In the genomic region with DNA sequence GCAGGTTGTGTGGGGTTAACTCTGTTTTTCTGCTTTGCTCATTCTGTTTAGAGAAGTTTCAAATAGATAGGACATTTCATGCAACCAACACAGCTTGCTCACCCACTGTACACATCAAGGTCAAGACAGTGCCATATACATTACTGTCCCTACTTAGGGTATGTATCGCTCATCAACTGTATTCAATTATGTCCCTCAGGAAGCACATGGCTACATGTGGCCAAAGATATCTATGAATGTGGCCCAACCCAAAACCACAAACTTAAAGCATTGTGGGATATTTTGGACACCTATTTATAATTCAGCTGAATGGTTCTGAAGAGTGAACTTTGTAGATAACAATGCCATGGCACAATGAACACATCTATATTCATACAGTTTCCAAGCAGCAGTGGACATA, we compare ENCODE assay signal across 33 mouse cellular contexts. TPM values are rescaled to one million over a fixed set of nuclear protein-coding genes. Genes with fewer than 3 reads are reported as not detected.
DNase-seq lines count a peak whose midpoint lies in the region; ATAC-seq and TF ChIP-seq lines count a peak whose summit lies in the region.
"Had no signal": no experiment of that assay in that cellular context is flagged by ENCODE, and none has a peak within 500 bp of the region (broad histone marks: within the 10 kb centered on the region; RNA-seq: fewer than 3 reads in every experiment).

No protein-coding gene starts in this region.

- H3K27ac ChIP-seq in MEL (ENCODE audit: control insufficient read depth, low read depth, low read length) = no peak overlapping the region
- no peak overlapping the region for H3K27ac ChIP-seq in hindbrain, embryonic 13.5 days
- H3K27ac ChIP-seq in left cerebral cortex, adult 2 months = no peak overlapping the region
- H3K27ac ChIP-seq: embryonic facial prominence, embryonic 10.5 days; embryonic facial prominence, embryonic 12.5 days; forebrain, embryonic 13.5 days; forebrain, embryonic 15.5 days had no signal

- no peak overlapping the region for H3K4me2 ChIP-seq in hindbrain, embryonic 13.5 days
- H3K4me2 ChIP-seq: embryonic facial prominence, embryonic 12.5 days; forebrain, embryonic 13.5 days; forebrain, embryonic 15.5 days had no signal

- H3K36me3 ChIP-seq in megakaryocyte, embryonic 14.5 days (replicated peaks; ENCODE audit: low read length) = no peaks in the 10 kb centered on the region
- no peaks in the 10 kb centered on the region for H3K36me3 ChIP-seq in MEL (ENCODE audit: control insufficient read depth in 1 of 2, insufficient read depth in 2 of 2, low read length in 2 of 2)
- H3K36me3 ChIP-seq in hindbrain, embryonic 13.5 days = no peaks in the 10 kb centered on the region
- H3K36me3 ChIP-seq: embryonic facial prominence, embryonic 10.5 days; embryonic facial prominence, embryonic 12.5 days; forebrain, embryonic 15.5 days; G1E had no signal

- TF ChIP-seq CTCF in MEL (IDR thresholded peaks at IDR 0.05 in 2 of 3, conservative IDR thresholded peaks at IDR 0.05 in 1 of 3; ENCODE audit: control insufficient read depth in 1 of 3, insufficient read depth in 1 of 3, low read depth in 2 of 3, low read length in 3 of 3, poor library complexity in 1 of 3, severe bottlenecking in 1 of 3) = no peak
- TF ChIP-seq CTCF in left cerebral cortex, adult 2 months (IDR thresholded peaks at IDR 0.05) = no peak

- no peaks in the 10 kb centered on the region for H3K9me3 ChIP-seq in megakaryocyte, embryonic 14.5 days
- no peaks in the 10 kb centered on the region for H3K9me3 ChIP-seq in MEL (replicated peaks; ENCODE audit: insufficient read depth, low read length)
- no peaks in the 10 kb centered on the region for H3K9me3 ChIP-seq in hindbrain, embryonic 13.5 days
- H3K9me3 ChIP-seq: embryonic facial prominence, embryonic 10.5 days; embryonic facial prominence, embryonic 12.5 days; forebrain, embryonic 13.5 days; forebrain, embryonic 15.5 days; G1E had no signal

- no peak for ATAC-seq in megakaryocyte, adult 5-6 weeks (ENCODE audit: poor library complexity, severe bottlenecking)
- peak; percentile 88 for ATAC-seq in common myeloid progenitor, adult 5-6 weeks (replicated peaks; ENCODE audit: low read depth, poor library complexity, severe bottlenecking)
- peak; percentile 71 for ATAC-seq in megakaryocyte-erythroid progenitor cell, adult 5-6 weeks (replicated peaks; ENCODE audit: low FRiP score, low TSS enrichment, poor library complexity, severe bottlenecking)
- no peak for ATAC-seq in hindbrain, embryonic 13.5 days (ENCODE audit: low FRiP score)
- ATAC-seq: activated CD4-positive, CD25-positive, alpha-beta regulatory T cell, adult 4 months; CD4-positive, CD25-positive, alpha-beta regulatory T cell, adult 4 months; forebrain, embryonic 13.5 days; forebrain, embryonic 15.5 days; forebrain, postnatal 0 days; Patski had no signal

- H3K4me3 ChIP-seq in megakaryocyte, embryonic 14.5 days (replicated peaks) = peak overlapping the region; percentile 10
- no peak overlapping the region for H3K4me3 ChIP-seq in MEL (ENCODE audit: control insufficient read depth in 1 of 2, insufficient read depth in 1 of 2, low read depth in 2 of 2, low read length in 2 of 2)
- no peak overlapping the region for H3K4me3 ChIP-seq in hindbrain, embryonic 13.5 days
- H3K4me3 ChIP-seq in left cerebral cortex, adult 2 months = no peak overlapping the region
- H3K4me3 ChIP-seq: embryonic facial prominence, embryonic 10.5 days; embryonic facial prominence, embryonic 12.5 days; forebrain, embryonic 13.5 days; forebrain, embryonic 15.5 days had no signal

- no peak for TF ChIP-seq RAD21 in MEL (IDR thresholded peaks at IDR 0.05; ENCODE audit: low read depth, low read length)

- peaks cover 20% of the 10 kb centered on the region for H3K27me3 ChIP-seq in megakaryocyte, embryonic 14.5 days (replicated peaks)
- no peaks in the 10 kb centered on the region for H3K27me3 ChIP-seq in MEL (ENCODE audit: control insufficient read depth in 1 of 2, insufficient read depth in 2 of 2, low read length in 2 of 2)
- no peaks in the 10 kb centered on the region for H3K27me3 ChIP-seq in hindbrain, embryonic 13.5 days
- H3K27me3 ChIP-seq: CH12.LX; embryonic facial prominence, embryonic 12.5 days; forebrain, embryonic 13.5 days; forebrain, embryonic 15.5 days had no signal

- intact Hi-C loops in left cerebral cortex, adult 2 months (cut with DNase I) = no loop called here

- no peak overlapping the region for H3K9ac ChIP-seq in MEL (ENCODE audit: control insufficient read depth, low read depth, low read length, poor library complexity, severe bottlenecking)
- H3K9ac ChIP-seq in hindbrain, embryonic 13.5 days = no peak overlapping the region
- H3K9ac ChIP-seq: embryonic facial prominence, embryonic 12.5 days; forebrain, embryonic 13.5 days; forebrain, embryonic 15.5 days; forebrain, postnatal 0 days had no signal

- peaks cover 27% of the 10 kb centered on the region for H3K4me1 ChIP-seq in megakaryocyte, embryonic 14.5 days
- H3K4me1 ChIP-seq in MEL (ENCODE audit: control insufficient read depth in 1 of 2, insufficient read depth in 2 of 2, low read length in 2 of 2) = no peaks in the 10 kb centered on the region
- H3K4me1 ChIP-seq in hindbrain, embryonic 13.5 days (replicated peaks) = no peaks in the 10 kb centered on the region
- H3K4me1 ChIP-seq: embryonic facial prominence, embryonic 10.5 days; embryonic facial prominence, embryonic 12.5 days; forebrain, embryonic 13.5 days; forebrain, embryonic 15.5 days had no signal

- H3K79me2 ChIP-seq in MEL (ENCODE audit: control insufficient read depth, insufficient read depth, low read length, poor library complexity) = no peaks in the 10 kb centered on the region

- no peak for TF ChIP-seq EP300 in MEL (IDR thresholded peaks at IDR 0.05; ENCODE audit: low read depth in 1 of 2, low read length in 2 of 2)

- peak; percentile 1 for DNase-seq in MEL (ENCODE audit: low read depth, low spot score)
- no peak for DNase-seq in layer of hippocampus, postnatal 25 days (ENCODE audit: extremely low spot score in 1 of 2, low spot score in 1 of 2)
- no peak for DNase-seq in left cerebral cortex, adult 2 months (ENCODE audit: extremely low spot score in 1 of 2, low spot score in 2 of 2)
- DNase-seq: adrenal gland, adult 8-10 months; adrenal gland, postnatal 25 days; B cell, adult 2 months; cerebellum, adult 11 months; cerebellum, adult 18-20 months; cerebellum, adult 8-10 months; cerebellum, adult 9-11 months; cerebellum, postnatal 14 days; cerebellum, postnatal 36 days; forebrain, postnatal 0 days had no signal

- no peak for TF ChIP-seq POLR2A in MEL (IDR thresholded peaks at IDR 0.05; ENCODE audit: control insufficient read depth in 1 of 2, insufficient read depth in 1 of 2, low read depth in 1 of 2, low read length in 2 of 2, poor library complexity in 1 of 2)

- WGBS in hindbrain, embryonic 13.5 days = 89% methylated on average over 1 of the region's 1 CpGs

TF ChIP-seq in MEL, 35 proteins besides CTCF, POLR2A, EP300 and RAD21:
- no peak for TF ChIP-seq UBTF (IDR thresholded peaks at IDR 0.05; ENCODE audit: borderline replicate concordance, insufficient read depth, low read depth, low read length)
- no peak for TF ChIP-seq CHD1 (IDR thresholded peaks at IDR 0.05; ENCODE audit: low read depth, low read length)
- TF ChIP-seq TCF12 (IDR thresholded peaks at IDR 0.05; ENCODE audit: low read depth, low read length) = no peak
- TF ChIP-seq RCOR1 (IDR thresholded peaks at IDR 0.05; ENCODE audit: low read depth, low read length) = no peak
- no peak for TF ChIP-seq POLR2AphosphoS5 (IDR thresholded peaks at IDR 0.05; ENCODE audit: borderline replicate concordance, low read depth, low read length)
- no peak for TF ChIP-seq MYC (IDR thresholded peaks at IDR 0.05; ENCODE audit: low read depth, low read length)

RNA-seq across cellular contexts. Expression of a gene that starts 36.9 kb away (rescaled TPM):
- not detected in 2 replicates for polyA plus RNA-seq in megakaryocyte, embryonic 14.5 days (2012; ENCODE audit: insufficient read depth, low replicate concordance)
- total RNA-seq in megakaryocyte, adult 5-6 weeks (2015) = not detected in 2 replicates
- total RNA-seq in megakaryocyte, adult 5-6 weeks (2017) = not detected in 2 replicates
- not detected in 2 replicates for total RNA-seq in MEL (2012; rRNA removed)
- not detected for polyA plus RNA-seq in MEL (2012; ENCODE audit: insufficient read depth in 1 of 2, insufficient read length in 2 of 2, low read depth in 1 of 2, low replicate concordance in 2 of 2, missing spikeins in 1 of 2)
- total RNA-seq in common myeloid progenitor, adult 5-6 weeks (2017) = 1.2 TPM in 1 of 2 replicates, not detected in the other
- total RNA-seq in megakaryocyte-erythroid progenitor cell, adult 5-6 weeks (2014; fragmentation: Nextera tagmentation) = not detected in 2 replicates
- total RNA-seq in megakaryocyte-erythroid progenitor cell, adult 5-6 weeks (2017) = not detected in 2 replicates
- not detected for total RNA-seq in layer of hippocampus, postnatal 25 days (2021)
- polyA plus RNA-seq in hindbrain, embryonic 13.5 days (2015; fragmentation: Nextera tagmentation; extraction: Ambion mirVana) = not detected in 2 replicates
- not detected for total RNA-seq in left cerebral cortex, adult 2 months (2021)
- total RNA-seq: adrenal gland, adult 18-20 months; adrenal gland, adult 8-10 months; adrenal gland, postnatal 25 days; adrenal gland, postnatal 4 days; CH12.LX; forebrain, postnatal 0 days; G1E had no signal
- polyA plus RNA-seq: activated CD4-positive, CD25-positive, alpha-beta regulatory T cell, adult 4 months; brain, embryonic 14.5 days; CD4-positive, CD25-positive, alpha-beta regulatory T cell, adult 4 months; cortical plate, adult 2 months; embryonic facial prominence, embryonic 10.5 days; embryonic facial prominence, embryonic 12.5 days; embryonic facial prominence, embryonic 14.5 days; forebrain, embryonic 11.5 days; forebrain, embryonic 13.5 days; forebrain, embryonic 15.5 days; forebrain, postnatal 0 days; G1E; Patski had no signal

RNA-seq across cellular contexts. Expression of a gene that starts 53.7 kb away (rescaled TPM):
- polyA plus RNA-seq in megakaryocyte, embryonic 14.5 days (2012; ENCODE audit: insufficient read depth, low replicate concordance) = not detected in 2 replicates
- not detected in 2 replicates for total RNA-seq in megakaryocyte, adult 5-6 weeks (2015)
- not detected in 2 replicates for total RNA-seq in megakaryocyte, adult 5-6 weeks (2017)
- not detected in 2 replicates for total RNA-seq in MEL (2012; rRNA removed)
- under 1 TPM in 1 of 2 experiments, not detected in 1; 0.01 TPM for polyA plus RNA-seq in MEL (2012; ENCODE audit: insufficient read depth in 1 of 2, insufficient read length in 2 of 2, low read depth in 1 of 2, low replicate concordance in 2 of 2, missing spikeins in 1 of 2)
- total RNA-seq in common myeloid progenitor, adult 5-6 weeks (2017) = not detected in 2 replicates
- not detected in 2 replicates for total RNA-seq in megakaryocyte-erythroid progenitor cell, adult 5-6 weeks (2014; fragmentation: Nextera tagmentation)
- not detected in 2 replicates for total RNA-seq in megakaryocyte-erythroid progenitor cell, adult 5-6 weeks (2017)
- 1 to 10 TPM; 1.9 to 3.7 TPM for total RNA-seq in layer of hippocampus, postnatal 25 days (2021)
- polyA plus RNA-seq in hindbrain, embryonic 13.5 days (2015; fragmentation: Nextera tagmentation; extraction: Ambion mirVana) = not detected in 2 replicates
- total RNA-seq in left cerebral cortex, adult 2 months (2021) = not detected
- total RNA-seq: CH12.LX had no signal
- polyA plus RNA-seq: activated CD4-positive, CD25-positive, alpha-beta regulatory T cell, adult 4 months; CD4-positive, CD25-positive, alpha-beta regulatory T cell, adult 4 months; embryonic facial prominence, embryonic 10.5 days; embryonic facial prominence, embryonic 12.5 days; embryonic facial prominence, embryonic 14.5 days; forebrain, embryonic 11.5 days; forebrain, embryonic 13.5 days; forebrain, embryonic 15.5 days; forebrain, postnatal 0 days; G1E; Patski had no signal

Comparison
In these comparisons a context has a peak if more than half of its experiments do, and no peak if none do; other contexts are left out.
1. ATAC-seq: peak in common myeloid progenitor, adult 5-6 weeks (single experiment) and megakaryocyte-erythroid progenitor cell, adult 5-6 weeks (single experiment); none in megakaryocyte, adult 5-6 weeks (single experiment) and hindbrain, embryonic 13.5 days (single experiment).